Mouse (Mus musculus): ENCODE data around the gene Ins2. TPM values are rescaled to one million over a fixed set of nuclear protein-coding genes. Genes with fewer than 3 reads are reported as not detected.
A peak's percentile ranks its signal among the peaks of the same experiment; 100 is the strongest.

Ins2 gene
- total RNA-seq (2017), result not detected in 2 replicates

- no peak for ATAC-seq (replicated peaks; ENCODE audit: low read depth, poor library complexity, severe bottlenecking)
Measured at GRCm38 (mm10) chr7:142743281-142743680, at the start of gene Ins2. Ins2 (minus strand) TSS chr7:142743381.

DNA sequence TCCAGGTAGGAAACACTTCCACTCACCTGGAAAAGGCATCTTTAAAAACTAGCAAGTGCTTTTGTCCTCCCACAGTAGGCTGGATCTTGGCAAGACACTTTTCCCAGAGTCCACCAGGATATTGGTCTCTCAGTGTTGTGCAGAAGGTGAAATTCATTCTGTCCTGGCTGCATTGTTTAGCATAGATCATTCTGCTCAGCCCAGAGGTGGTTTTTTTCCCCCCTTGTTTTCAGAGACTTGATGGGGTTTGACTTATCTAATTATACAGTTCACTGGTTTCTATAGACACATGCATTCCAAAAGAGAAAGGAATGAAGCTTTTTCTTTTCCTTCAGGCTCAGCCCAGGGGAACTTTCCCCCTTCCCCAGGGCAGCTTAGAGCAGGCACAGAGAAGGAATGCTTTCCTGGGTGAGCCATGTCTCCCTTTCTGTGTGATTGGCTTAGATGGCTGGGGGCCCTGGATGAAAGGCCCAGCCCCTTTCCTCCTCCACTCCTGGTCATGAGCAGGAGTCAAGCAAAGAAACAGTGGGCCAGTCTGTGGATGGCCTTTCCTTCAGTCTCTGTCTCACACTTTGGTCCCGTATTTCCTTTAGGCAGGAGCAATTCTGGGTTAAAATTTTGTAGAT lies 49.6 kb upstream of the Ins2 start:
- ATAC-seq (replicated peaks; ENCODE audit: low read depth, poor library complexity, severe bottlenecking), result no peak

DNA sequence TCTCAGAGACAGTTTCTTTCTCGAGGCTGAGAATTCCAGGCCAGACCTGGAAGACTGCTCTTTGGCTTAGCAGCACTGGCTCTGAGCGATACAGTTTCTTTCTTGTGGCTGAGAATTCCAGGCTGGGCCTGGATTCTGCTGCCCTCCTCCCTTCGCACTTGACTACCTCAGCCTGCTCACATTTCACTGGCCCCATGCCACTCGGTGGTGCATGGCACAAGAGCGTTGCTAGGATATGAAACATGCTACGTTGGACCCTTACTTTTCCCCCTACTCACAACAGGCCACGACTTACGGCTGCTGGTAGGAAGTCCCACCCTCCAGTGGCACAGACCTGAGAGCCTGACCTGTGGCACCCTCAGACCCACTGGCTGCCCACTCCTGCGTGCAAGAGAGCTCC lies 46.5 kb upstream of the Ins2 start:
- ATAC-seq (replicated peaks; ENCODE audit: low read depth, poor library complexity, severe bottlenecking), result no peak

- ATAC-seq (replicated peaks; ENCODE audit: low read depth, poor library complexity, severe bottlenecking), result peak; percentile 72
Measured at GRCm38 (mm10) chr7:142737772-142738171, 5.4 kb downstream of the Ins2 start.

DNA sequence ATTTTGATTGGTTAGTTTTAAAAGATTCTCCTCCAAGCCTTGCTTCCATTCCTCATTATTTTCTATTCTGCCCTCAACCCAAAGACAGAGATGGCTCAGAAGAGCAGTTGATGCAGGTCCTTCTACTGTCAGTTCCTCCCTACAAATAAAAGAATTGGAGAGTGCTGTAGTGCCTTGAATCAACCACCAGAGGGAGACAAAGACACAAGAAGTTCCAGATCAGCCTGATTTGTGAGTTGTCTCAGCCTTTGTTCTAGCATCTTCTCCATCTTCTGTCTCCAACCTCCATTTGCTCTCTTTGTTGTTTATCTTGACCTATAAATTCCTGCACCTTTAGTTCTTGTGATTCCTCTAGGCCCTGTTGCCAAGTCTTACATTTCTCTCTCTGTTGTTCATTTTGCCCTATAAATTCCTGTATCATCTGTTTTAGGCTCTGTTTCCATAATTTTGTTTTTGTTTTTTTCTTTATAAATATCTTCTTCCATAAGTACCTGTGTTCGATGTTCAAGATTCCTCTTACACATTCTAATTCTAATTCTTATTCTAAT lies 6.2 kb downstream of the Ins2 start:
- ATAC-seq (replicated peaks; ENCODE audit: low read depth, poor library complexity, severe bottlenecking), result peak; percentile 87

- no peak for ATAC-seq (replicated peaks; ENCODE audit: low read depth, poor library complexity, severe bottlenecking)
Measured at GRCm38 (mm10) chr7:142725973-142726372, 17.2 kb downstream of the Ins2 start.

- ATAC-seq (replicated peaks; ENCODE audit: low read depth, poor library complexity, severe bottlenecking), result peak; percentile 68
Measured at GRCm38 (mm10) chr7:142720725-142721124, 22.5 kb downstream of the Ins2 start.

- ATAC-seq (replicated peaks; ENCODE audit: low read depth, poor library complexity, severe bottlenecking), result 0 out of 2 replicates have a peak, but pooled peaks have one; percentile 60
Measured at GRCm38 (mm10) chr7:142714783-142715498, 28.2 kb downstream of the Ins2 start.

GRCm38 (mm10) chr7:142706873-142707272 lies 36.3 kb downstream of the Ins2 start:
- no peak for ATAC-seq (replicated peaks; ENCODE audit: low read depth, poor library complexity, severe bottlenecking)

- ATAC-seq (replicated peaks; ENCODE audit: low read depth, poor library complexity, severe bottlenecking), result no peak
Measured at GRCm38 (mm10) chr7:142699334-142699860, 43.8 kb downstream of the Ins2 start.

DNA sequence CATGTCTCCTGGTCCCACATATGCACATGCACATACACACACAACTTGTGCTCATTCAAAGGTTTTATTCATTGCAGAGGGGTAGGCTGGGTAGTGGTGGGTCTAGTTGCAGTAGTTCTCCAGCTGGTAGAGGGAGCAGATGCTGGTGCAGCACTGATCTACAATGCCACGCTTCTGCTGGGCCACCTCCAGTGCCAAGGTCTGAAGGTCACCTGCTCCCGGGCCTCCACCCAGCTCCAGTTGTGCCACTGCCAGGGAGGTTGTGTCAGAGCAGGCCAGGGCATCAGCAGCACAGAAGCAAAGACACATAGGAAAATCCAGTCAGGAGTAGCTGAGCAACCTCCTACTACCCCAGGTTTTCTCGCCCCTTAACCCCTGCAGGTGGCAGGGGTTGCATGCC lies 64.6 kb downstream of the Ins2 start:
- ATAC-seq (replicated peaks; ENCODE audit: low read depth, poor library complexity, severe bottlenecking), result no peak

DNA sequence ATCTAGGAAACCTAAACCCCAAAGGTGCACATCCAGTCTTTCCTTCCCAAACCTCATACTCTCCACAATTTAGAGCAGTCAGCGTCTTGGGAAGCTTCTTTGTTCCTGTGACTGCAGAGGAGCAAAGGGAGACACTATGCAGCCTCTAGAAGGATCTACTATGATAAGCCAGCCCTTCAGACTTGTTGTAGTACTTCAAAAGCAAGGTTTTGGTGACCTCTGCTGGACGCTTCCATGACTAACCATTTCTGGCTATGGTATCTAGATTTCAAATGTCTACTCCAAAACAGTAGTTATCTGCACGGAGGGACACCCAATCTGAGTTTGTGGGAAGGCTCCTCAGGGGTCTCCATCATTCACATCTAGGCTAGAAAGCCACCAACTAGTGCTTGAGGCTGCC lies 67.5 kb downstream of the Ins2 start:
- ATAC-seq (replicated peaks; ENCODE audit: low read depth, poor library complexity, severe bottlenecking), result peak; percentile 70

DNA sequence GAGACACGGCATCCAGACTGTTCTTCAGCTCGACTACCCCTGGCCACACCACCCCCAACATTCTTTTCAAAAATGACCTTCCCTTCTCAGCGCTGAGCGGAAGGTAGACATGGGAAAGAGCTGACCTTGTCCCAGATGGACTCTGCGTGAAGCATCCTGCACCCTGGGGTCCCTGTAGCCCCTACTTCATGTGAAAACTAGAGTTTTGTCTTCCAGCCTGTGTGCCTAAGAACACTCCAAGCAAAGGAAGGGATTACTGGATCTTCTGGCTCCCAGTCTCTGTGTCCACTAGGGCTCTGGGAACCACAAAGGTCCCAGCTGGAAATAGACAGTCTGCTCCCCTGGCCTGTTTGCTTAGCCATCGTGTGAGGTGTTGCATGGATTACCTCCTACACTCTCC lies 68.0 kb downstream of the Ins2 start:
- no peak for ATAC-seq (replicated peaks; ENCODE audit: low read depth, poor library complexity, severe bottlenecking)

DNA sequence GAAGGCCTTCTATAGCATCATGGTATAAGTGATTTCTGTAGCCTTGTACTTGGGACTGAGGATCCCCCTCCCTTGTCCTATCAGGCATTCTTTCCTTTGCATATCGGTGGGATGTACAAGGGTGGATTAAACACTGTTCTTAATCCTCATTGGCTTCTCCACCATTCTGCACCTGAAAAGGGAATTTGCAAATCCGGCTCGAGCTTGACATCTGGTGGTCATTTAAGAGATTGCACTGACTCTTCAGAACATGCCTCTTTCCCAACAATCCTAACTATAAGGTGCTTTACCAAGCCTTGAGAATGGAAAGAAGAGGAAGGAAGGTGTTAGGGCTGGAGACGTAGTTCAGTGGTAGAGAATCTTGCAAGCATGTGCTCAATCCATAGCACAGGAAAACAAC lies 71.1 kb downstream of the Ins2 start:
- ATAC-seq (replicated peaks; ENCODE audit: low read depth, poor library complexity, severe bottlenecking), result peak; percentile 55

DNA sequence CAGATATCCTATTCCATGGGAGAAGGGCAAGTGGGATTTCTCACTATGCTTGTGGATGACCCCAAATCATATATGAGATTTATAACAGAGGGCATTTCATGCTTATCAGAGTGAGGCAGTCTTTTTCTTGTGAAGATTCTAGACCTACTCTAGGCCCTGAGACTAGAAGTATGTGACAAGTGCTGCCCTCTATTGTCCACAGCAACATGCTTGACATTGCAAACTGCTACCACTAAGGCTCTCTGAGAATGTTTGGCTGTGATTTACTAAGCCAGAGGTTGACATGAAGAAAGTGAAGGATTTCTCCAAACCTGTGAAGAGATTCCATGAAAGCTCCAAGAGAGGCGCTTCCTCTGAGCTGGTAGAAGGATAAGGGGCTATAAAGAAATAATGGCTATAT lies 72.1 kb downstream of the Ins2 start:
- ATAC-seq (replicated peaks; ENCODE audit: low read depth, poor library complexity, severe bottlenecking), result no peak

- no peak for ATAC-seq (replicated peaks; ENCODE audit: low read depth, poor library complexity, severe bottlenecking)
Measured at GRCm38 (mm10) chr7:142669751-142670625, 73.2 kb downstream of the Ins2 start, which contains the start of gene Gm49394. Gm49394 (minus strand) TSS chr7:142669942.

DNA sequence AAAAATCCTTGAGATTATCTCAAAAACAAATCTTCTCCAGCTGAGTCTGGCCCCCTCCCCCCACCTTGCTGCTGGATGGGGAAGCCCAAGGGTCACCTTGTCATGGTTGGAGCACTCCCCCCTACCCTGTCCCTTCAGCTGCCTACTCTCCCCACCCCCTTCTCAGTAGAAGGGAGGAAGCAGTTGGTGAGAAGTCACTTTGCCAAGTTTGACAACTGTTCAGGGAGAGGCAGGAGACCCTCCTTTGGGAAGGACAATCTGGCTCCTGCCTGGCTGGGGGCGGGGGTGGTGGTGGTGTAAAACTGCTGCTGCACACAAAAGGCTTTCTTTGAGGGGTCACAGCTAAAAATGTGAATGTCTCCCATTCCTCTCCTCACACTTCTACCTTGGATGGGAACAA lies 74.9 kb downstream of the Ins2 start:
- no peak for ATAC-seq (replicated peaks; ENCODE audit: low read depth, poor library complexity, severe bottlenecking)

- no peak for ATAC-seq (replicated peaks; ENCODE audit: low read depth, poor library complexity, severe bottlenecking)
Measured at GRCm38 (mm10) chr7:142667521-142667920, 75.7 kb downstream of the Ins2 start.

- ATAC-seq (replicated peaks; ENCODE audit: low read depth, poor library complexity, severe bottlenecking), result no peak
Measured at GRCm38 (mm10) chr7:142666659-142667058, 76.5 kb downstream of the Ins2 start, which contains the start of gene Igf2. Igf2 (minus strand) TSS chr7:142666816.

DNA sequence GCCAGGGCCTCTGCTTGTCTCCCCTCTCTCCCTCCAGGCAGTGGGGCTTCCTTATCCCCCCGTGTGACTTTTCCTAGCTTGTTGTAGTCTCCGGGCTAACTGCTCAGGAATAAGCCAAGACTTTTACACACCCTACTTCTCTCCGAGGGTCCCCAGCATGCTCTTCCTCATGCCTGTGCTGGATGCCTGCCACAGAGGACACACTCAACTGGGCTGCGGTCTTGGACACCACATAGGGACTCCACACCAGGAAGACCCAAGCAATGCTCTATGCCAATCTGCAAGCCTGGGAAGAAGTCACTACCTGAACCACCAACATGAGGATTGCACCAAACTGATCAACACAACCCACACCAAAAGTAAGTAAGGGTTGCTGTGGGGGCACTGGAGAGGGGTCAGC lies 77.1 kb downstream of the Ins2 start:
- ATAC-seq (replicated peaks; ENCODE audit: low read depth, poor library complexity, severe bottlenecking), result no peak
